Mouse (Mus musculus): ENCODE data around the gene Cnnm4. TPM values are rescaled to one million over a fixed set of nuclear protein-coding genes. Genes with fewer than 3 reads are reported as not detected.

Gene Cnnm4
- total and polyA plus RNA-seq, 3 experiments, result 3.0 to 4.6 (median 3.5) TPM

GRCm38 (mm10) chr1:36511289-36512021 is 40.0 kb downstream of the Cnnm4 start, which contains the start of gene Cnnm3 (continued):
- TF ChIP-seq ZMIZ1 (IDR thresholded peaks at IDR 0.05; ENCODE audit: low read depth, low read length), result 0 out of 2 replicates have a peak, but pooled peaks have one; percentile 29
- no peak for TF ChIP-seq TBP (conservative IDR thresholded peaks at IDR 0.05; ENCODE audit: low read depth, low read length)
- TF ChIP-seq IRF4 (IDR thresholded peaks at IDR 0.05; ENCODE audit: low read depth, low read length), result peak; percentile 13; the same call in 1 of the 2 replicates

- Histone ChIP-seq H3K4me3 (replicated peaks in 1 of 3; ENCODE audit: low read depth in 2 of 3, low read length in 2 of 3, poor library complexity in 1 of 3) (peak overlapping the region; percentile 80 to 99 (median 94)), H3K9ac (ENCODE audit: insufficient read depth, low read depth) (peak overlapping the region; percentile 85), H3K4me2 (ENCODE audit: insufficient read depth, low read depth, poor library complexity, severe bottlenecking) (peak overlapping the region; percentile 89), H3K9me3 (replicated peaks; ENCODE audit: low read length) (no peaks in the 10 kb centered on the region), H3K27ac (ENCODE audit: insufficient read depth, low read depth) (peak overlapping the region; percentile 19; the same call in 1 of the 2 replicates), H3K79me2 (replicated peaks; ENCODE audit: control insufficient read depth, extremely low read depth, insufficient read depth, poor library complexity, severe bottlenecking) (no peaks in the 10 kb centered on the region), H3K27me3 (replicated peaks) (no peaks in the 10 kb centered on the region), H3K36me3 (replicated peaks in 1 of 2; ENCODE audit: control insufficient read depth in 1 of 2, insufficient read depth in 1 of 2, low read length in 1 of 2) (peaks cover 4 to 30% of the 10 kb centered on the region in 2 experiments), H3K4me1 (ENCODE audit: control insufficient read depth in 1 of 2, insufficient read depth in 2 of 2) (peaks cover 12 to 36% of the 10 kb centered on the region in 2 experiments)
- no peak for TF ChIP-seq HCFC1 (IDR thresholded peaks at IDR 0.05; ENCODE audit: low read depth, low read length)
- TF ChIP-seq RCOR1 (conservative IDR thresholded peaks at IDR 0.05; ENCODE audit: low read depth, low read length), result no peak
- TF ChIP-seq USF2 (conservative IDR thresholded peaks at IDR 0.05; ENCODE audit: low read depth, low read length), result no peak
- no peak for TF ChIP-seq CHD2 (IDR thresholded peaks at IDR 0.05; ENCODE audit: low read length)
- TF ChIP-seq POLR2AphosphoS2 (IDR thresholded peaks at IDR 0.05; ENCODE audit: low read depth, low read length), result no peak
- peak; percentile 80 for TF ChIP-seq NRF1 (IDR thresholded peaks at IDR 0.05; ENCODE audit: low read depth, low read length)
- no peak for TF ChIP-seq NELFE (IDR thresholded peaks at IDR 0.05; ENCODE audit: low read depth, low read length)
- TF ChIP-seq EP300 (IDR thresholded peaks at IDR 0.05; ENCODE audit: low read length), result no peak
- TF ChIP-seq MAZ (IDR thresholded peaks at IDR 0.05; ENCODE audit: low read depth, low read length), result no peak
- no peak for TF ChIP-seq POLR2A (IDR thresholded peaks at IDR 0.05; ENCODE audit: low read depth, low read length)
- TF ChIP-seq TBP (conservative IDR thresholded peaks at IDR 0.05; ENCODE audit: low read depth, low read length), result no peak
- TF ChIP-seq SMC3 (IDR thresholded peaks at IDR 0.05; ENCODE audit: low read depth, low read length), result no peak
- TF ChIP-seq KAT2A (IDR thresholded peaks at IDR 0.05; ENCODE audit: insufficient replicate concordance, low read length), result no peak
- TF ChIP-seq BHLHE40 (IDR thresholded peaks at IDR 0.05; ENCODE audit: low read depth, low read length), result no peak
- peak in 1 of 2 experiments; percentile 18; a peak in 1 of 4 replicates for TF ChIP-seq CTCF (conservative IDR thresholded peaks at IDR 0.05 in 1 of 2, IDR thresholded peaks at IDR 0.05 in 1 of 2; ENCODE audit: low read depth in 2 of 2, low read length in 2 of 2)
- TF ChIP-seq ZNF384 (IDR thresholded peaks at IDR 0.05; ENCODE audit: low read depth, low read length), result no peak
- peak; percentile 0; the same call in 1 of the 2 replicates for TF ChIP-seq TCF12 (IDR thresholded peaks at IDR 0.05; ENCODE audit: low read depth, low read length)
- no peak for TF ChIP-seq ZKSCAN1 (IDR thresholded peaks at IDR 0.05; ENCODE audit: borderline replicate concordance, low read depth, low read length)
- TF ChIP-seq MXI1 (IDR thresholded peaks at IDR 0.05; ENCODE audit: low read depth, low read length), result 0 out of 2 replicates have a peak, but pooled peaks have one; percentile 8
- TF ChIP-seq USF1 (IDR thresholded peaks at IDR 0.05; ENCODE audit: low read depth, low read length), result no peak
- TF ChIP-seq ZMIZ1 (IDR thresholded peaks at IDR 0.05; ENCODE audit: low read depth, low read length), result no peak
- dilution Hi-C loops (cut with MboI; ENCODE audit: extremely low pct_ligation_motif_present, extremely low pct_unique_long_range_greater_than_20kb, low sequenced_read_pairs) (no loop called here), in situ Hi-C loops (cut with MboI; ENCODE audit: low pct_ligation_motif_present, low pct_unique_long_range_greater_than_20kb, low sequenced_read_pairs) (no loop called here)
- DNase-seq (ENCODE audit: extremely low read depth), result no peak
Measured at GRCm38 (mm10) chr1:36512089-36512965, 40.9 kb downstream of the Cnnm4 start.
